Mouse (Mus musculus) hindbrain, postnatal 0 days (tissue): Measurements from ENCODE around the gene Jade1. TPM values are rescaled to one million over a fixed set of nuclear protein-coding genes. Genes with fewer than 3 reads are reported as not detected.
A peak's percentile ranks its signal among the peaks of the same experiment; 100 is the strongest.

Experiments used
- ATAC-seq: fragments of 200-750 bp; cut with Nextera tagmentation; 2 replicates; pipeline ENCODE4 v1.8.0; 2017; ENCODE audit warnings: mild to moderate bottlenecking, moderate TSS enrichment, moderate library complexity
- DNase-seq: peaks from one replicate; pipeline ENCODE4 v3.0.0-alpha.2; 2015; ENCODE audit warnings: low spot score
- H3K27ac ChIP-seq: fragments of 300-500 bp; sonication (generic); 2 replicates; pipeline ENCODE4 v1.5.1; 2014; ENCODE audit warnings: mild to moderate bottlenecking
- H3K27me3 ChIP-seq: fragments of 300-500 bp; sonication (generic); 2 replicates; pipeline ENCODE4 v1.6.1; 2014; ENCODE audit warnings: low read length, mixed read lengths; ENCODE audit not compliant: insufficient read depth
- H3K36me3 ChIP-seq: fragments of 300-500 bp; sonication (generic); 2 replicates; pipeline ENCODE4 v1.6.1; 2014; ENCODE audit warnings: low read length, mixed read lengths; ENCODE audit not compliant: insufficient read depth
- H3K4me1 ChIP-seq: fragments of 300-500 bp; sonication (generic); 2 replicates; pipeline ENCODE4 v1.6.1; 2014; ENCODE audit warnings: antibody characterized with exemption, low read length, mixed read lengths; ENCODE audit not compliant: insufficient read depth
- H3K4me2 ChIP-seq: fragments of 300-500 bp; sonication (generic); 2 replicates; pipeline ENCODE4 v1.6.1; 2014; ENCODE audit warnings: low read depth, mild to moderate bottlenecking, low read length, moderate library complexity, mixed read lengths
- H3K4me3 ChIP-seq: fragments of 300-500 bp; sonication (generic); 2 replicates; pipeline ENCODE4 v1.5.1; 2014; ENCODE audit warnings: low read length
- H3K9ac ChIP-seq: fragments of 300-500 bp; sonication (generic); replicated peaks from 2 replicates; pipeline ENCODE4 v1.6.1; 2014; ENCODE audit warnings: mild to moderate bottlenecking, low read length, moderate library complexity, mixed read lengths
- H3K9me3 ChIP-seq: fragments of 300-500 bp; sonication (generic); 2 replicates; pipeline ENCODE4 v1.6.1; 2016; ENCODE audit warnings: low read length, mixed read lengths
- CTCF ChIP-seq: IDR thresholded peaks from 2 replicates; pipeline ENCODE4 v1.5.1; 2016; ENCODE audit warnings: antibody characterized with exemption, control low read depth, low read depth
- WGBS: fragments of 180-500 bp; shearing (Covaris S2); extraction: QIAGEN DNeasy Blood & Tissue Kit; methylation state at CpG from one replicate; pipeline ENCODE4 v1.1.7; 2014; 5-methylcytosine and 5-hydroxymethylcytosine counted together
- polyA plus RNA-seq: library from polyadenylated mRNA; unstranded; fragments of >200 nt; fragmentation: Nextera tagmentation; extraction: Ambion mirVana; gene quantifications from 2 replicates; pipeline ENCODE4 v1.2.1, GENCODE M21; 2015
- total RNA-seq: library from RNA; depleted of rRNA; stranded (reverse); fragments of >200 nt; gene quantifications from 2 replicates; pipeline ENCODE4 v1.2.3, GENCODE M21; 2014

Gene Jade1
- total and polyA plus RNA-seq, 2 experiments from 2014 or later, result 18.0 to 33.4 TPM

GRCm38 (mm10) chr3:41554480-41555475, 753 bp upstream of the Jade1 start:
- TF ChIP-seq CTCF, result no peak
- WGBS, result 92% methylated on average over 24 of the region's 24 CpGs
- H3K36me3 ChIP-seq, result no peaks in the 10 kb centered on the region
- H3K9ac ChIP-seq, result no peak overlapping the region
- DNase-seq, result no peak
- H3K4me1 ChIP-seq, result no peaks in the 10 kb centered on the region
- no peaks in the 10 kb centered on the region for H3K9me3 ChIP-seq
- no peaks in the 10 kb centered on the region for H3K27me3 ChIP-seq
- H3K4me2 ChIP-seq, result no peak overlapping the region
- ATAC-seq, result no peak
- no peak overlapping the region for H3K4me3 ChIP-seq
- H3K27ac ChIP-seq, result no peak overlapping the region

- no peak for TF ChIP-seq CTCF
- Histone ChIP-seq H3K27me3 (no peaks in the 10 kb centered on the region), H3K4me3 (no peak overlapping the region), H3K9ac (no peak overlapping the region), H3K4me2 (no peak overlapping the region), H3K4me1 (no peaks in the 10 kb centered on the region), H3K27ac (no peak overlapping the region), H3K36me3 (no peaks in the 10 kb centered on the region), H3K9me3 (no peaks in the 10 kb centered on the region)
- DNase-seq, result no peak
- no peak for ATAC-seq
- 82% methylated on average over 10 of the region's 11 CpGs for WGBS
Observed at GRCm38 (mm10) chr3:41556451-41557266, 1.1 kb downstream of the Jade1 start.

- Histone ChIP-seq H3K9me3 (no peaks in the 10 kb centered on the region), H3K4me1 (no peaks in the 10 kb centered on the region), H3K4me2 (no peak overlapping the region), H3K9ac (no peak overlapping the region), H3K4me3 (no peak overlapping the region), H3K27me3 (no peaks in the 10 kb centered on the region), H3K36me3 (no peaks in the 10 kb centered on the region), H3K27ac (no peak overlapping the region)
- ATAC-seq, result no peak
- DNase-seq, result no peak
- WGBS, result 93% methylated on average over 19 of the region's 19 CpGs
- TF ChIP-seq CTCF, result no peak
Observed at GRCm38 (mm10) chr3:41557267-41557995, 1.9 kb downstream of the Jade1 start.

- Histone ChIP-seq H3K27ac (no peak overlapping the region), H3K36me3 (no peaks in the 10 kb centered on the region), H3K4me1 (no peaks in the 10 kb centered on the region), H3K9me3 (no peaks in the 10 kb centered on the region), H3K9ac (no peak overlapping the region), H3K4me2 (no peak overlapping the region), H3K27me3 (no peaks in the 10 kb centered on the region), H3K4me3 (no peak overlapping the region)
- DNase-seq (no peak), ATAC-seq (no peak)
- 89% methylated on average over 6 of the region's 6 CpGs for WGBS
- no peak for TF ChIP-seq CTCF
Observed at GRCm38 (mm10) chr3:41560489-41560888, 5.0 kb downstream of the Jade1 start.

- no peak for ATAC-seq
- Histone ChIP-seq H3K9ac (no peak overlapping the region), H3K4me2 (no peak overlapping the region), H3K27me3 (no peaks in the 10 kb centered on the region), H3K27ac (no peak overlapping the region), H3K4me1 (no peaks in the 10 kb centered on the region), H3K9me3 (no peaks in the 10 kb centered on the region), H3K4me3 (no peak overlapping the region), H3K36me3 (no peaks in the 10 kb centered on the region)
- 84% methylated on average over 5 of the region's 5 CpGs for WGBS
- no peak for DNase-seq
- TF ChIP-seq CTCF, result no peak
Observed at GRCm38 (mm10) chr3:41561787-41562186, 6.3 kb downstream of the Jade1 start.

GRCm38 (mm10) chr3:41563211-41563931, 7.8 kb downstream of the Jade1 start:
- no peaks in the 10 kb centered on the region for H3K27me3 ChIP-seq
- DNase-seq (peak; percentile 85), ATAC-seq (peak; percentile 74)
- WGBS, result under 1% methylated on average over 79 of the region's 81 CpGs
- H3K4me2 ChIP-seq, result peak overlapping the region; percentile 91
- peak overlapping the region; percentile 85 for H3K9ac ChIP-seq
- H3K9me3 ChIP-seq, result no peaks in the 10 kb centered on the region
- no peaks in the 10 kb centered on the region for H3K36me3 ChIP-seq
- peak overlapping the region; percentile 93 for H3K27ac ChIP-seq
- no peaks in the 10 kb centered on the region for H3K4me1 ChIP-seq
- TF ChIP-seq CTCF, result peak; percentile 62
- H3K4me3 ChIP-seq, result peak overlapping the region; percentile 84
